Mouse (Mus musculus) regulatory T cell (primary cell): ENCODE measurements around the gene Gpr31b.
"Not testable (repeated sequence)": the region's sequence is repeated elsewhere in the genome, so short reads cannot be mapped to it uniquely, and the experiment has no call there.

Experiments used
- in situ Hi-C: fragments of 300-600 bp; cut with MboI, MseI; formaldehyde crosslinking; loops from one replicate; pipeline ENCODE4 v1.15.1; 2025; ENCODE audit warnings: high pct_unique_total_duplicates

The Gpr31b gene

DNA sequence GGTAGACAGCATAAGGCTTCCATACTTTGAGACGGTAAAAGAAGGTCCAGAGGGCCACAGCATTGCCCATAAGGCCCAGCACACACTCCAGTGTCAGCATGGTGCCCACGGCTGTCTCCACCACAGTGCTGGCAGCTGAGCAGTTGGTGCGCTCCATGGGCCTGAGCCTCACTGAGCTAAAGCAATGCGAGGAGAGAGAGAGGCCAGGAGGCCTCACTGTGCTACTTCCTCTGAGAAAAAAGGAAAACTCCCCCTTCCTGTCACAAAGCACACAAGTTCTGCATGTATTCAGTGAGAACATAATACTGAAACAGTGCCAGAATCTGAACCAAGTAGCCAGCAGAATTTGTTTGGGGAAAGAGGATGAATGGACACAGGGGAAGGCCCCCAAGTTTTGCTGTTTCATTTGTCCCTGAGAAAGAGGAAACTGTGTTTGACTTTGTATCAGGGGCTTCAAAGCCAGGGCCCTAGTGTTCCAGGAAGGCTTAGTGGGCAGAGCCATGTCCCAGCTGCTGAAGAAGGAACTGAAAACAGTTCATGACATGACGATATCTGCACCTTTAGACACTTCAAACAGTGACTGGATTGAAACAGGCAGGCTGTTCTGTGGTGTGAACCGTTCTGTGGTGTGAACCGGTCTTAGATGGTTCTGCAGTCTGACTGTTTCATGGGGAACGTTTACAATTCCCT, at the start of gene Gpr31b:
Gpr31b (minus strand) TSS at position 173 of the 690 bp plus-strand sequence.
- in situ Hi-C loops = not testable (repeated sequence)

DNA sequence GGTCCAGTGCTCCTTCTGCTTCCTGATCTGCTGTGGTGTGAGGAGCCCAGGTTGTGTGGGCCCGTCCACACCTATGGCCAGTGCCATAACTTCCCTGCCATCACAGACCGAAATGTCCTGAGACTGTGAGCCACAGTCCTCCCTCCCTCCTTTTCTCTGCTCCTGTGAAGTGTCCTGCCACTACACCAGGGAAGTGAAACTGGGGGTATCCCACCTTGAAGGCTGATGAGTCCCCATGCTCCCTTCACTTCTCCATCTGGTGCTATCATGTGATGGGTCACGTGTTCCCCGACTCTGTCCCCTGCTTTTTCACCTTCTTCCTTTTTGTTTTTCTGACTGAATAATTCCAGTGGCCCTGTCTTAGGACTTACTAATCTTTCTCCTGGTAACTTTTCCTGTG, 40.9 kb upstream of the Gpr31b start:
- in situ Hi-C loops = not testable (repeated sequence)

DNA sequence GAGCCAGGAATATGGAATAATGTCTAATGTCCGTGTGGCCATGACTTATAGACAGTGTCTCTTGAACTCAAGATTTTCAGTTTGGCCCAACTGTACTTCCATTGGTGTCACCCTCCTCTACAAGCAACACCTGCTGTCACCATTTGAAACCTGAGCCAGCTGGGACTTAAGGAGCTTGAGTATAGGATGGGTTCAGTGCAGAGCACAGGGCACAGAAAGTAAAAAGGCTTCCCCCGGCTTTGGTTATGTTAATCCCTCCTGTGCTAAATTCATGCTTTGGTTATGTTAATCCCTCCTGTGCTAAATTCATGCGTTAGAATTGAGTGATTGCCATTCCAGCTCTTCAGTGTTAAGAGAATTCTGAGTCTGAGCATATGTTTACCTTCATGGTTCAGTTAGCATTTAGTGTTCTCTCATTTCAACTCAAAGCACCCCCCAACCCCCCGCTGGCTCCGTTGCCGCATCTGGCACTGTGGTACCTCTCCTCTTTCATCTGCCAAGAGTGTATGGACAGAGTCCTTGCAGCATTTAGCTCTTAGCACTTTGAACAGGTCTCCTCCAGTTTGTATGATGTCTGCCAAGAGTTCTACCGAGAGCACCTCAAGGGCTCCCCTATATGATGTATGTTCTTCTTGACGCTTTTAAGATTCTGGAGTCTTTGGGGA, 40.1 kb upstream of the Gpr31b start:
- in situ Hi-C loops = not testable (repeated sequence)

DNA sequence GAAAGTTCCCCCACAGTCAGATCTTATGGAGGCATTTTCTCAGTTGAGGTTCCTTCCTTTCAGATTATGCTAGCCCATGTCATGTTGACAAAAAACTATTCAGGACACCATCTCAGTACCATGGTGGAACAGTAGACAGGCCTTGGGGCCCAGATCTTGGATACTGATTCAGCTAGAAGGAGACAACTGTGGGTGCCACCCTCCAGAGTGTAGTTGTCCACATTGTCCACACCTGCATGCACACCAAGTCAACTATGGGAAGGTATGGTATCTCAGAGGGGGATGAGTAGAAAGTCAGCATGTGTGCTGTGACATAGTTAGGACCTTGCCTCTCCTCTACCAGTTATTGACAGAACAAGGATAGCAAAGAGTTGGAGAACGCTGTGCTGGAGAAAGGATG, 39.4 kb upstream of the Gpr31b start:
- in situ Hi-C loops = not testable (repeated sequence)

DNA sequence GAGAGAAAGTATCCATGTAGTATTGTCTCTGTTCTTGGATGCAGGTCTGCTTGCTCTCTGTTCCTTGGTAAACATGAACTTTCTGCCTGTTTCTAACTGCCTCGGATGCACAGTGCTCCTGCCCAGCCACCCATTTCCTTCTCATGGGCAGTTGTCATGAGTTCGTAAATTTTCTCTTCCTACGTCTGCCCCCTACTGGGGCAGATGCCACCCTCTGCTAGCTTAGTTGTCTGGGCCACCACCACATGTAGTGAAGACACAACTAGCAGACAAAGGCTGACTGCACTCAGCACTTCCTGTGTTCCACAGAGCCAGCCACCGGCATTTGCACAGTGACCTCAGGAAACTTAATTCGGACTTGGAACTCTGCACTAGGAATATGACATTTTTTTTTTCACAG, 17.1 kb upstream of the Gpr31b start:
- in situ Hi-C loops = not testable (repeated sequence)

DNA sequence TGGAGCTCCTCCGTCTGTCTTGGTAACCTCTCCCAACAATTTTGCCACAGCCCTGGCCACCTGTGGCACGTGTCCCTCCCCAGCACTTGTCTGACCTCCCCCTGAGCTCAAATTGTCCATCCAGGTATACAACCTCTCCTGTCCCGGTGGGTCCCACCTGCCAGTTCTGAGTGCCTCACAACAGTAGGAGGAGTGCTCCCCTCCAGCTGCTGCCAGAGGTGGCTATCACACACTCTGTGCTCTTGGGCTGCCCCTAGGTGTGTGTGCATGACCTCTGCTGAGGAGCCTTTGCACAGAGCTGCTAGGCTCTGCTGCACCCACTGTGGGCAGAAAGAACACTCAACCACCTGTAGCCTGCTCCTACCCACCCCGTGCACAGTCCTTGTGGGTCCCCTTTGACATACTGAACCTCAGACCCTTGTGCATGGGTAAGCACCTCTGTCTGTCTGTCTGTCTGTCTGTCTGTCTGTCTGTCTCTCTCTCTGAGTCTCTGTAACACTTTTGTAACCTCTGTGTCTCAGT, 15.8 kb upstream of the Gpr31b start:
- in situ Hi-C loops = not testable (repeated sequence)

DNA sequence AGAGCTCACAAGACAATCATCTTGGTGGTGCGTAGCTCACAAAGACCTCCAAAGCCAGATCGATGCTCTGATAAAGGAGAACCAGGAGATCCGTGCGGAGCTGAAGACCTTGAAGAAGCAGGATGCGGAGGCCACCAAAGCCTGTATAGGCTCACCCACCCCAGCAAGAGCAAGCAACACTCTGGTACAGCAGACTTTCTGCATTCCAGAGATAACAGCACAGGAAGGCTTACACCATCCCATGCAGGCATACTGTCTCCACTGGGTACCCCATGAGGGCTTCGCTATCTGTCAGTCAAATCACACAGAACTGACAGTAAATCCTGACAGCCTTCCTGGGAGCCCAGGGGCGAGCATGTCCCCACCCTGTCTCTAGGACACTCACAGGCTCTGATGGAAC, 10.8 kb upstream of the Gpr31b start:
- in situ Hi-C loops = loop anchor here (5.0 kb wide), 1 partner anchor 294 kb away; no protein-coding TSS in a partner anchor

DNA sequence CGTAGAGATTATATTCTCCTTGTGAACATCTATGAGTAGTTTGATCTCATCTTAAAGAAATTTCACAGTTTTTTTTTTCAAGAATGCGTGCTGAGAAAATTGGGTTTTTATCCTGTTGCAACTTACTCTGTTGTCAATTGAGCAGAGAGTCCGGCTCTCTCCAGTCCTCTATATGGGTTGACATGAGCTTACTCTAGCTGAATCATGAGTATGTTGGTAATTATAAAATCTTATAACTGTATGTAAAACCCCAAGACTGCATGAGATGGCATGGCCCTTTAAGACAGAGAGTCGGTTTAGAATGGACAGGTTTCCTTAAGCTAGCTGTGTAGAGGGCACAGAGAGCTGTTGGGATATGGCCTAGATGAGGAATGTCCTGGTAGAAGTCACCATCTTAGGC, 8.7 kb upstream of the Gpr31b start, which contains the start of gene Tcp10b:
Tcp10b (plus strand) TSS at position 301 of the 400 bp plus-strand sequence.
- in situ Hi-C loops = loop anchor here (5.0 kb wide), 1 partner anchor 296 kb away; no protein-coding TSS in a partner anchor

DNA sequence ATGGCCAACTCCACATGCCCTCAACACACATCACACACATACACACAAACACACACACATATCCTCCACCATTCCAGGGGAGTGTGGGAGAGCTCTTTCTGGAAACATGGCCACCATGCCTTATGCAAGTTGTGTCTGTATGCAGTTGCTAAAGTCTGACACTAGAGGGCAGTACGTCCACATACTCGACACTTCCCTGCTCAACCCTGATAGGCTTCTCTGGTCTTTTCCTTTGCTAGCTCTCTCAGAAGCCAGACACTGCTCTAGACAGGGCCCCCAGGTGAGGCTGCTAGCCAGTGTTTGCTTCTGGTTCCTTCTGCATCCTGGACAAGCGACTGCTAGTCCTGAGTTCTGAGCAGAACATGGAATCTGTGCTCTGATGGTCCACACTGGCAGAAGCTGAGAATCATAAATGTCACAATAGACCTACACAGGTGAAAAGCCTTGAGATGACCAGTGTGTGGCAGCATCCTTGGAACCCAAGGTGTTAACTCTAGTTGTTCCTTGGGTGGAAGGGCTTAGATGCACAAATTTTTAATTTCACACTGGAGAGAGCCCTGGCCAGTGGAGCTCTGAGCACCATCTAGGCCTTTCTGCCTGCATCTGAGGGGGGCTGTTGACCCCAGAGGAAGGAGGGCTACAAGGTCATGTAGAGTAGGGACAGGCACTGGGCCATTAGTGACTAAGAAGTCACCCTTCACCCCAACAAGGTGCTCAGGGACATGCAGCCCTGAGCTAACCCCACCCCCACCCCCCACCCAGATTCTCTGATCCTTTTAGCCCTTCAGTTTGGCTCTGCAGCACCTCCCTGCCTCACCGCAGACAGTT, 8.0 kb downstream of the Gpr31b start:
- in situ Hi-C loops = not testable (repeated sequence)

DNA sequence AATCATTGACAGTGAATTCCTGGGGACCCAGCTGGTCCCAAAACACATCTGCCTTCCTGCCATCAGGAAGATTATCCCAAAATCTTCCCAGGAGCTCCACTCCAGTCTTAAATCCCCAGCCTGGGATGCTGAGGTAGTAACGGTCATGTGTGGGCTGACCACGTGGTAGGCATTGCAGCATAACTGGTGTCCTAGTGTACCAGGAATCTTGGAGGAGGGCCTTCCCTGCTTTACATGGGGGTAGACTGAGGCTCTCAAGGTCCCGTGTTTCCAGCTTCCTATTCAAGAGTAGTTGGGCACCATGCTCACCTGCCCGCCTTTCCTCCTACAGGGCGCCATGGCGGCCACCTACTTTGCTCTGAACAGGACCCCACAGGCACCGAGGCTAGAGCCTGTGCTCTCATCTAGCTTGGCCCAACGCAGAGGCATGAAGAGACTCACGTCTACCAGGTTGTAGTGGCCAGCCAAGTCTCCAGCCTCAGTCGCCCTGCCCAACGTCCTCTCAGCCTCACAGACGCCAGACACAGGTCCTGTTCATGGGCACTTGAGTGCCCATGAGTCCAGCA, 15.4 kb downstream of the Gpr31b start:
- in situ Hi-C loops = not testable (repeated sequence)

DNA sequence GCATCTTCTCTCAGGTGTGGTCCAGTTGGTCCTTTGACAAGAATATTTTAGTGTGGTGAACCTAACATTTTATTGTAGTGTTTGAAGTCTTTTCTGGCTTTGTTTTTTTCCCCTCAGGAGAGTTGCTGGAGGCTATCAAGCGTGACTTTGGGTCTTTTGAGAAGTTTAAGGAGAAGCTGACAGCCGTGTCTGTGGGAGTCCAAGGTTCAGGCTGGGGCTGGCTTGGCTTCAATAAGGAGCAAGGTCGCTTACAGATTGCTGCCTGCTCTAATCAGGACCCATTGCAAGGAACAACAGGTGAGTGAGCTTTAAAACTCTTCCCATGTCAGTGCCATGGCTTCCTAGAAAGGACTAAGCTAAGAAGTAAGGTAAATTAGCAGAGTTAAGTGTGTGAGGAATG, 38.8 kb downstream of the Gpr31b start:
- in situ Hi-C loops = no loop called here

DNA sequence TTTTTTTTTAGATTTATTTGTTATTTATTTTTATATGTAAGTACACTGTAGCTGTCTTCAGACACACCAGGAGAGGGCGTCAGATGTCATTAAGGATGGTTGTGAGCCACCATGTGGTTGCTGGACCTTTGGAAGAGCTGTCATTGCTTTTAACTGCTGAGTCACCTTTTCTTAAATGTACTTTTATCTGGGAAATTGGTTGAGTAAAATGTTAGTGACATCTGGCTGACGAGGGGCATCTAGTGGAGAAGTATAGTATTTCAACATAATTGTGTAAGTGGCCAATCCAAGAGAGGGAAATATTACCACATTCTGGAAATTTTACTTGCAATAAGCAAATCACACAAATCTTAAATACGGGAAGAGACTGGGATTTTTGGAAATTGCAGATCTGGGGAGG, 42.2 kb downstream of the Gpr31b start:
- in situ Hi-C loops = no loop called here

DNA sequence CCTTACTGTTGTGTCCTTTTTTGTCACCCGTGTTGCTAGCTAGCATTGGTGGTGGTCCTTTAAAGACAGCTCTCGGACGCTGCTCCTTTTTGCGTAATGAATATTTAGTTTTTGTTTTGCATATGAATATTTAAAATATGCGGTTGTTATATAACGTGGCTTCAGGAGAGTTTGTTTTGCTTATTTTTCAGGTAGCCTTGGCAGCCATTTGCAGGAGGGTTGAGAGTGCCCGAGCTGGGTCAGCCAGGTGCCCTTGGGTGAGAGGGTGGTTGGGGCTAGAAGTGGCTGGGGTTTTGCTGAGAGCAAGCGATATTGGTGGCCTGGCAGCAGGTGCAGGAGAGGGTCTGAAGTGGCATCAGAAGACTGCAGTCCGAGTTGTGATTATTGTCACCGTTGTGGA, 43.6 kb downstream of the Gpr31b start:
- in situ Hi-C loops = no loop called here

DNA sequence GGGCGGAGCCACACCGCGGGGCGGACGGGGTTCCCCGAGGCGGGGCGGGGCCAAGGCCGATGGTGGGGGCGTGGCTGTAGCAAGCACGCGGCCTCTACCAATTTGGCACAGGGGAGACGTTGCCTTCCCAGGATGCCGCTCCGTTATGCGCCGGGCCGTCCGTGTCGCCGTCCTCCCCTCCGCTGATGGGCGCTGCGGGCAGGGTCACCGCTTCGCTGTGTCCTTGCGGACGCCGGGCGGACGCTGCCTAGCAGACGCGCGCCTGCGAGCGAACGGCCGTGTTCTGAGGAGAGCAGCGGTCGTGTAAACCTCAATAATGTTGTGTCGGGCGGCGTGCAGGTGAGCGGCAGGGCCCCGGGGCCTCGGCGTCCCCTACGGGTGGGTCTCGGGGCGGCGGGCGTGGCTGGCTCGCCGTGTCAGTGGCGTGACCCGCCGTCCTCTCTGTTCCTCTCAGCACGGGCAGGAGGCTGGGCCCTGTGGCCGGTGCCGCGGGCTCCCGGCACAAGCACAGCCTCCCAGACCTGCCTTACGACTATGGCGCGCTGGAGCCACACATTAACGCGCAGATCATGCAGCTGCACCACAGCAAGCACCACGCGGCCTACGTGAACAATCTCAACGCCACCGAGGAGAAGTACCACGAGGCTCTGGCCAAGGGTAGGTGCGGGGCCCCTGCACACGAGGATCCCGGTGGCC, 44.2 kb downstream of the Gpr31b start:
- in situ Hi-C loops = no loop called here

DNA sequence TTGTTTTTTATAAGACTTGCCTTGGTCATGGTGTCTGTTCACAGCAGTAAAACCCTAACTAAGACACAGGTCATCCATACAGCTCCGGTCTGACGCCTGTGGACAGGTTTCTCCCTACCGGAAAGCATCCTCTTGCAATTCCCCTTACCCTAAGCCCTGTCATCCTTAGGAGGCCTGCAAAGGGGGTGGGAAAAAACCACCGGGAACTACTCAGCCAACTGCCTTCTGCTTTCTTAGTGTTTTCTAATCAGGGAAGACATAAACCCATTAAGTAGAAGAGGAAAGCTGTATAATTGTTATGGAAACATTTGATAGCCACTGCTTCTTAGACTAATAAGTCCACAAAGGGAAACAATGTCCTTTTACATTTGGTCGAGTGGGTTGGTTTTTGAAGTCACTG, 45.1 kb downstream of the Gpr31b start:
- in situ Hi-C loops = no loop called here

DNA sequence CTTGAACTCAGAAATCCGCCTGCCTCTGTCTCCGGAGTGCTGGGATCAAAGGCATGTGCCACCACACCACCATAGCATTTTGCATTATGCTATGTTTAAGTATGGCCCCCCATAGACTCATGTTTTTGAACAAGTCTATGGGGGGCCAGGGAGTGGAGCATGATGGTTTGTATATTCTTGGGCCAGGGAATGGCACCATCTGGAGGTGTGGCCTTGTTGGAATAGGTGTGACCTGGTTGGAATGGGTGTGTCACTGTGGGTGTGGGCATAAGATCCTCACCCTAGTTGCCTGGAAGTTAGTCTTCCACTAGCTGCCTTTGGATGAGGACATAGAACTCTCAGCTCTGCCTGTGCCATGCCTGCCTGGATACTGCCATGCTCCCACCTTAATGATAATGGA, 45.5 kb downstream of the Gpr31b start, which contains the start of gene Sod2:
Sod2 (plus strand) TSS at position 301 of the 400 bp plus-strand sequence.
- in situ Hi-C loops = not testable (repeated sequence)

DNA sequence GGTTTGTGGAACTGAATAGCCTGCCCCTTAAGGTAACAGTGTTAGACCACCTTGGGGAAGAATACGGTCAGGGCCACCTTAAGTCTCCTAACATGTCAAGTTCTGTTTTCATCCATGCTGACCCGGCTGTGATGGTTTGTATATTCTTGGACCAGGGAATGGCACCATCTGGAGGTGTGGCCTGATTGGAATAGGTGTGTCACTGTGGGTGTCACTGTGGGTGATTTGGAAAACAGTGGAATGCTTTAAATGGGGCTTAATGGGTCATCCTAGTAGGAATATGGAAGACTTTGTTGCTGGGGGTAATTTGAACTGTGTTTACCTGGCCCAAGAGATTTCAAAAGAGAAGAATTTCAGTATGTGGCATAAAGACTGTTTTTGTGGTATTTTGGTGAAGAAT, 47.7 kb downstream of the Gpr31b start:
- in situ Hi-C loops = not testable (repeated sequence)

DNA sequence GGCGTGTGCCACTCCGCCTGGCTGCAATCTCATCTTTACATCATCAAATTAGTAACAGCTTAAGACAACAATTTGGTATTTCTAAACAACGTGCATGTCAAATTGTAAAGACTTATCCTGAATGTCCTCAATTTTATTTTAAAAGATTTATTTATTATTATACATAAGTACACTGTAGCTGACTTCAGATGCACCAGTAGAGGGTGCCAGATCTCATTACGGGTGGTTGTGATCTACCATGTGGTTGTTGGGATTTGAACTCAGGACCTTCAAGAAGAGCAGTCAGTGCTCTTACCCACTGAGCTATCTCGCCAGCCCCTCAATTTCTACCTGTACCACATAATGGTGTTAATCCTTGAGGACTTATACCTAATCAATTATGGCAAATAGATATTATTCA, 49.9 kb downstream of the Gpr31b start:
- in situ Hi-C loops = not testable (repeated sequence)
